Mouse (Mus musculus) megakaryocyte, embryonic 14.5 days (primary cell): Measurements from ENCODE around the gene Smim11.

Experiments used
- FLI1 ChIP-seq: IDR thresholded peaks from 2 replicates; pipeline ENCODE4 v1.6.1; 2012; ENCODE audit warnings: low read length, inconsistent platforms, mixed read lengths
- GATA1 ChIP-seq: IDR thresholded peaks from 3 replicates; pipeline ENCODE4 v1.6.1; 2012; ENCODE audit warnings: mixed read lengths, low read length, inconsistent platforms, borderline replicate concordance

DNA sequence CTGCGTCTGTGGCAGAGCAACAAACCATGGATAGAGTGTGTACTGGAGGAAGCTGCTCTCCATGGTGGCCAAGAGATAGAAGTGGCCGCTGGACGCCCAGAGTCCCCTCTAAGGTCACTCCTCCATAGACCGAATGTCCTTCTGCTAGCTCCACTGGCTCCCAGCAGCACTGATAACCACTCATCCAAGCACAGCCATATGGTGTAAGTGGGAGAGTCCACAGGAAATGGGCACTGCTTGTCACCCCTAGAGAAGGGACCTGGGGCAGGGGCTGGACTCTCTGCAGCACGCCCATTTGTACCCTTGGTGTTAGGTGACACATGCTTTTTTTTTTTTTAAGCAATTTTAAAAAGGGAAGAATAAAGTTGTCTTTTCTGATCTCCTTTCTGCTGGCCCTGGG lies 29.9 kb downstream of the Smim11 start:
- TF ChIP-seq GATA1 (no peak), FLI1 (no peak)
